Mouse (Mus musculus) lung, embryonic 14.5 days (tissue): ENCODE results near the gene Atrx. TPM values are rescaled to one million over a fixed set of nuclear protein-coding genes. Genes with fewer than 3 reads are reported as not detected.
A peak's percentile ranks its signal among the peaks of the same experiment; 100 is the strongest.

Source experiments
- ATAC-seq: fragments of 200-750 bp; cut with Nextera tagmentation; 2 replicates; pipeline ENCODE4 v1.8.0; 2017; ENCODE audit warnings: mild to moderate bottlenecking, moderate TSS enrichment, moderate library complexity; ENCODE audit not compliant: insufficient read depth
- DNase-seq: peaks from one replicate; pipeline ENCODE4 v3.0.0-alpha.2; 2015
- H3K27ac ChIP-seq: fragments of 300-500 bp; sonication (generic); 2 replicates; pipeline ENCODE4 v1.5.1; 2014; ENCODE audit warnings: low read depth, mild to moderate bottlenecking, moderate library complexity
- H3K27me3 ChIP-seq: fragments of 300-500 bp; sonication (generic); 2 replicates; pipeline ENCODE4 v1.6.1; 2014; ENCODE audit warnings: low read length, control low read depth; ENCODE audit not compliant: insufficient read depth
- H3K36me3 ChIP-seq: fragments of 300-500 bp; sonication (generic); 2 replicates; pipeline ENCODE4 v1.6.1; 2014; ENCODE audit warnings: control low read depth; ENCODE audit not compliant: insufficient read depth
- H3K4me1 ChIP-seq: fragments of 300-500 bp; sonication (generic); 2 replicates; pipeline ENCODE4 v1.6.1; 2014; ENCODE audit warnings: antibody characterized with exemption, control low read depth; ENCODE audit not compliant: insufficient read depth
- H3K4me2 ChIP-seq: fragments of 300-500 bp; sonication (generic); 2 replicates; pipeline ENCODE4 v1.6.1; 2014; ENCODE audit warnings: mild to moderate bottlenecking
- H3K4me3 ChIP-seq: fragments of 300-500 bp; sonication (generic); 2 replicates; pipeline ENCODE4 v1.5.1; 2014; ENCODE audit warnings: low read depth, low read length
- H3K9ac ChIP-seq: fragments of 300-500 bp; sonication (generic); 2 replicates; pipeline ENCODE4 v1.6.1; 2014
- H3K9me3 ChIP-seq: fragments of 300-500 bp; sonication (generic); 2 replicates; pipeline ENCODE4 v1.6.1; 2016; ENCODE audit warnings: low read depth, low read length, control low read depth
- CTCF ChIP-seq: IDR thresholded peaks from 2 replicates; pipeline ENCODE4 v1.5.1; 2016; ENCODE audit warnings: antibody characterized with exemption, low read depth
- WGBS: fragments of 180-500 bp; shearing (Covaris S2); extraction: QIAGEN DNeasy Blood & Tissue Kit; methylation state at CpG from one replicate; pipeline ENCODE4 v1.1.7; 2014; 5-methylcytosine and 5-hydroxymethylcytosine counted together
- polyA plus RNA-seq: library from polyadenylated mRNA; unstranded; fragments of >200 nt; fragmentation: Nextera tagmentation; extraction: Ambion mirVana; gene quantifications from 2 replicates; pipeline ENCODE4 v1.2.1, GENCODE M21; 2014

The Atrx gene
- polyA plus RNA-seq, 1 experiment from 2014 or later = 202 TPM

- no peak overlapping the region for H3K27ac ChIP-seq
- H3K27me3 ChIP-seq = peaks cover 49% of the 10 kb centered on the region
- no peak overlapping the region for H3K9ac ChIP-seq
- H3K36me3 ChIP-seq = no peaks in the 10 kb centered on the region
- no peaks in the 10 kb centered on the region for H3K4me1 ChIP-seq
- ATAC-seq (peak; percentile 19; the same call in 1 of the 2 replicates), DNase-seq (no peak)
- no peaks in the 10 kb centered on the region for H3K9me3 ChIP-seq
- peak overlapping the region; percentile 35 for H3K4me3 ChIP-seq
- peak overlapping the region; percentile 57 for H3K4me2 ChIP-seq
- WGBS = 9% methylated on average over 20 of the region's 20 CpGs
- no peak for TF ChIP-seq CTCF
Observed at GRCm38 (mm10) chrX:105763612-105764011, 165.6 kb downstream of the Atrx start.

GRCm38 (mm10) chrX:105762847-105763527 is 166.2 kb downstream of the Atrx start:
- Histone ChIP-seq H3K27ac (no peak overlapping the region), H3K36me3 (no peaks in the 10 kb centered on the region), H3K9ac (no peak overlapping the region), H3K4me2 (peak overlapping the region; percentile 57), H3K9me3 (no peaks in the 10 kb centered on the region), H3K4me1 (no peaks in the 10 kb centered on the region), H3K4me3 (peak overlapping the region; percentile 35), H3K27me3 (peaks cover 47% of the 10 kb centered on the region)
- peak; percentile 30 for TF ChIP-seq CTCF
- peak; percentile 9; the same call in 1 of the 2 replicates for ATAC-seq
- 11% methylated on average over 20 of the region's 23 CpGs for WGBS
- DNase-seq = peak; percentile 2

Other genes with a start within 250 kb of the Atrx start
- 0.11 TPM in 1 of 2 replicates, not detected in the other for gene Fgf16, start 165.1 kb downstream of the Atrx start, polyA plus RNA-seq
- gene Magt1, start 82.5 kb upstream of the Atrx start, polyA plus RNA-seq = 62.7 and 63.0 TPM in 2 replicates
- gene Cox7b, start 86.3 kb upstream of the Atrx start, polyA plus RNA-seq = 327 and 365 TPM in 2 replicates
- 34.4 TPM in 2 replicates for gene Atp7a, start 97.9 kb upstream of the Atrx start, polyA plus RNA-seq
- gene Tlr13, start 213.8 kb upstream of the Atrx start, polyA plus RNA-seq = 0.62 and 0.93 TPM in 2 replicates